Mouse (Mus musculus): ENCODE measurements around the gene Rgs9. TPM values are rescaled to one million over a fixed set of nuclear protein-coding genes. Genes with fewer than 3 reads are reported as not detected.
"Not testable (repeated sequence)": the region's sequence is repeated elsewhere in the genome, so short reads cannot be mapped to it uniquely, and the experiment has no call there.

Gene Rgs9
- 10 to 100 TPM; 12.2 to 16.5 (median 14.7) TPM for total RNA-seq (2022)

- peak; percentile 81 to 91 for DNase-seq (ENCODE audit: low spot score in 2 of 2)
Measured at GRCm38 (mm10) chr11:109297710-109298375, at the start of gene Rgs9. TSS of gene Rgs9 (minus strand) at chr11:109298129.

GRCm38 (mm10) chr11:109347242-109347959 lies 49.5 kb upstream of the Rgs9 start:
- peak; percentile 67 to 68 for DNase-seq (ENCODE audit: low spot score in 2 of 2)

- no peak for DNase-seq (ENCODE audit: low spot score in 2 of 2)
Measured at GRCm38 (mm10) chr11:109343991-109344599, 46.2 kb upstream of the Rgs9 start.

GRCm38 (mm10) chr11:109343558-109343957 lies 45.6 kb upstream of the Rgs9 start:
- no peak for DNase-seq (ENCODE audit: low spot score in 2 of 2)

- DNase-seq (ENCODE audit: low spot score in 2 of 2): not testable (repeated sequence)
Measured at GRCm38 (mm10) chr11:109342666-109343065, 44.7 kb upstream of the Rgs9 start.

GRCm38 (mm10) chr11:109340541-109340940 lies 42.6 kb upstream of the Rgs9 start:
- no peak for DNase-seq (ENCODE audit: low spot score in 2 of 2)

- no peak for DNase-seq (ENCODE audit: low spot score in 2 of 2)
Measured at GRCm38 (mm10) chr11:109339155-109339938, 41.4 kb upstream of the Rgs9 start.

GRCm38 (mm10) chr11:109335890-109336289 lies 38.0 kb upstream of the Rgs9 start:
- DNase-seq (ENCODE audit: low spot score in 2 of 2): no peak

- no peak for DNase-seq (ENCODE audit: low spot score in 2 of 2)
Measured at GRCm38 (mm10) chr11:109334773-109335172, 36.8 kb upstream of the Rgs9 start.

GRCm38 (mm10) chr11:109332722-109333121 lies 34.8 kb upstream of the Rgs9 start:
- no peak for DNase-seq (ENCODE audit: low spot score in 2 of 2)

GRCm38 (mm10) chr11:109331424-109331824 lies 33.5 kb upstream of the Rgs9 start:
- DNase-seq (ENCODE audit: low spot score in 2 of 2): peak; percentile 75 to 93

GRCm38 (mm10) chr11:109330706-109331393 lies 32.9 kb upstream of the Rgs9 start:
- no peak for DNase-seq (ENCODE audit: low spot score in 2 of 2)

GRCm38 (mm10) chr11:109329331-109329730 lies 31.4 kb upstream of the Rgs9 start:
- DNase-seq (ENCODE audit: low spot score in 2 of 2): no peak

GRCm38 (mm10) chr11:109327952-109328351 lies 30.0 kb upstream of the Rgs9 start:
- no peak for DNase-seq (ENCODE audit: low spot score in 2 of 2)

GRCm38 (mm10) chr11:109327381-109327780 lies 29.5 kb upstream of the Rgs9 start:
- DNase-seq (ENCODE audit: low spot score in 2 of 2): no peak

- DNase-seq (ENCODE audit: low spot score in 2 of 2): no peak
Measured at GRCm38 (mm10) chr11:109326270-109326669, 28.3 kb upstream of the Rgs9 start.

- DNase-seq (ENCODE audit: low spot score in 2 of 2): peak; percentile 78 to 81
Measured at GRCm38 (mm10) chr11:109320361-109320933, 22.5 kb upstream of the Rgs9 start.

- no peak for DNase-seq (ENCODE audit: low spot score in 2 of 2)
Measured at GRCm38 (mm10) chr11:109319946-109320345, 22.0 kb upstream of the Rgs9 start.

GRCm38 (mm10) chr11:109319471-109319870 lies 21.5 kb upstream of the Rgs9 start:
- DNase-seq (ENCODE audit: low spot score in 2 of 2): no peak

- peak in 1 of 2 experiments; percentile 50 for DNase-seq (ENCODE audit: low spot score in 2 of 2)
Measured at GRCm38 (mm10) chr11:109316921-109317320, 19.0 kb upstream of the Rgs9 start.
